Mouse (Mus musculus) kidney, adult 9 months (tissue): ENCODE data around the gene Mindy4.
A peak's percentile ranks its signal among the peaks of the same experiment; 100 is the strongest.

Experiments used
- DNase-seq: peaks from one replicate; pipeline ENCODE4 v3.0.0; 2022

Gene Mindy4

GRCm38 (mm10) chr6:55258428-55259325 lies 55.5 kb downstream of the Mindy4 start:
- no peak for DNase-seq

- DNase-seq = no peak
Observed at GRCm38 (mm10) chr6:55262161-55262560, 59.0 kb downstream of the Mindy4 start.

GRCm38 (mm10) chr6:55263490-55264046 lies 60.4 kb downstream of the Mindy4 start:
- no peak for DNase-seq

- DNase-seq = no peak
Observed at GRCm38 (mm10) chr6:55264741-55265366, 61.7 kb downstream of the Mindy4 start.

GRCm38 (mm10) chr6:55272952-55273351 lies 69.8 kb downstream of the Mindy4 start:
- DNase-seq = peak; percentile 16

- DNase-seq = no peak
Observed at GRCm38 (mm10) chr6:55273463-55273862, 70.3 kb downstream of the Mindy4 start.

- DNase-seq = peak; percentile 20
Observed at GRCm38 (mm10) chr6:55275000-55275399, 71.8 kb downstream of the Mindy4 start.

- no peak for DNase-seq
Observed at GRCm38 (mm10) chr6:55275786-55276185, 72.6 kb downstream of the Mindy4 start.

GRCm38 (mm10) chr6:55276692-55277282 lies 73.6 kb downstream of the Mindy4 start:
- DNase-seq = no peak

GRCm38 (mm10) chr6:55278086-55278485 lies 74.9 kb downstream of the Mindy4 start:
- DNase-seq = peak; percentile 18

GRCm38 (mm10) chr6:55278520-55278919 lies 75.3 kb downstream of the Mindy4 start:
- peak; percentile 88 for DNase-seq

- no peak for DNase-seq
Observed at GRCm38 (mm10) chr6:55280979-55281378, 77.8 kb downstream of the Mindy4 start.

- DNase-seq = no peak
Observed at GRCm38 (mm10) chr6:55281687-55282086, 78.5 kb downstream of the Mindy4 start.

- DNase-seq = no peak
Observed at GRCm38 (mm10) chr6:55282348-55282747, 79.2 kb downstream of the Mindy4 start.

- DNase-seq = no peak
Observed at GRCm38 (mm10) chr6:55285218-55285617, 82.0 kb downstream of the Mindy4 start.

GRCm38 (mm10) chr6:55288007-55288602 lies 84.9 kb downstream of the Mindy4 start:
- DNase-seq = peak; percentile 66

GRCm38 (mm10) chr6:55294549-55295131 lies 91.5 kb downstream of the Mindy4 start:
- DNase-seq = peak; percentile 39

- DNase-seq = no peak
Observed at GRCm38 (mm10) chr6:55295325-55295724, 92.1 kb downstream of the Mindy4 start.

- DNase-seq = peak; percentile 66
Observed at GRCm38 (mm10) chr6:55299482-55299881, 96.3 kb downstream of the Mindy4 start.

GRCm38 (mm10) chr6:55299917-55300316 lies 96.7 kb downstream of the Mindy4 start:
- DNase-seq = peak; percentile 73

- no peak for DNase-seq
Observed at GRCm38 (mm10) chr6:55300704-55301103, 97.5 kb downstream of the Mindy4 start.

- DNase-seq = no peak
Observed at GRCm38 (mm10) chr6:55310179-55310578, 107.0 kb downstream of the Mindy4 start.

- DNase-seq = no peak
Observed at GRCm38 (mm10) chr6:55311962-55312361, 108.8 kb downstream of the Mindy4 start.
